Mouse (Mus musculus) forebrain, embryonic 15.5 days (tissue): Measurements from ENCODE around the gene Antxr2. TPM values are rescaled to one million over a fixed set of nuclear protein-coding genes. Genes with fewer than 3 reads are reported as not detected.
A peak's percentile ranks its signal among the peaks of the same experiment; 100 is the strongest.

Experiments used
- ATAC-seq: fragments of 200-750 bp; cut with Nextera tagmentation; replicated peaks from 2 replicates; pipeline ENCODE4 v1.8.0; 2017; ENCODE audit warnings: mild to moderate bottlenecking, moderate TSS enrichment, moderate library complexity
- H3K27ac ChIP-seq: fragments of 300-500 bp; sonication (generic); replicated peaks from 2 replicates; pipeline ENCODE4 v1.5.1; 2015; ENCODE audit warnings: mild to moderate bottlenecking, inconsistent platforms
- H3K27me3 ChIP-seq: fragments of 300-500 bp; sonication (generic); 2 replicates; pipeline ENCODE4 v1.6.1; 2015; ENCODE audit warnings: inconsistent platforms
- H3K36me3 ChIP-seq: fragments of 300-500 bp; sonication (generic); 2 replicates; pipeline ENCODE4 v1.6.1; 2015; ENCODE audit warnings: mild to moderate bottlenecking, inconsistent platforms
- H3K4me1 ChIP-seq: fragments of 300-500 bp; sonication (generic); 2 replicates; pipeline ENCODE4 v1.6.1; 2015; ENCODE audit warnings: inconsistent platforms
- H3K4me2 ChIP-seq: fragments of 300-500 bp; sonication (generic); replicated peaks from 2 replicates; pipeline ENCODE4 v1.6.1; 2015; ENCODE audit warnings: mild to moderate bottlenecking, inconsistent platforms
- H3K4me3 ChIP-seq: fragments of 300-500 bp; sonication (generic); 2 replicates; pipeline ENCODE4 v1.5.1; 2015; ENCODE audit warnings: mild to moderate bottlenecking, inconsistent platforms
- H3K9ac ChIP-seq: fragments of 300-500 bp; sonication (generic); replicated peaks from 2 replicates; pipeline ENCODE4 v1.6.1; 2015; ENCODE audit warnings: mild to moderate bottlenecking, inconsistent platforms
- H3K9me3 ChIP-seq: fragments of 300-500 bp; sonication (generic); 2 replicates; pipeline ENCODE4 v1.6.1; 2016; ENCODE audit warnings: inconsistent platforms
- WGBS: fragments of 180-500 bp; shearing (Covaris S2); methylation state at CpG from one replicate; pipeline ENCODE4 v1.1.7; 2015; ENCODE audit warnings: mixed read lengths; 5-methylcytosine and 5-hydroxymethylcytosine counted together
- polyA plus RNA-seq: library from polyadenylated mRNA; unstranded; fragments of >200 nt; fragmentation: Nextera tagmentation; extraction: Ambion mirVana; gene quantifications from 2 replicates; pipeline ENCODE4 v1.2.1, GENCODE M21; 2015

Antxr2 gene
- polyA plus RNA-seq, 1 experiment from 2014 or later: 4.1 TPM

- Histone ChIP-seq H3K27me3 (no peaks in the 10 kb centered on the region), H3K9ac (no peak overlapping the region), H3K9me3 (no peaks in the 10 kb centered on the region), H3K4me2 (no peak overlapping the region), H3K27ac (no peak overlapping the region), H3K4me1 (no peaks in the 10 kb centered on the region), H3K4me3 (no peak overlapping the region), H3K36me3 (no peaks in the 10 kb centered on the region)
- ATAC-seq: no peak
- 91% methylated on average over 6 of the region's 6 CpGs for WGBS
Measured at GRCm38 (mm10) chr5:97885427-97885826, 145.4 kb downstream of the Antxr2 start.

DNA sequence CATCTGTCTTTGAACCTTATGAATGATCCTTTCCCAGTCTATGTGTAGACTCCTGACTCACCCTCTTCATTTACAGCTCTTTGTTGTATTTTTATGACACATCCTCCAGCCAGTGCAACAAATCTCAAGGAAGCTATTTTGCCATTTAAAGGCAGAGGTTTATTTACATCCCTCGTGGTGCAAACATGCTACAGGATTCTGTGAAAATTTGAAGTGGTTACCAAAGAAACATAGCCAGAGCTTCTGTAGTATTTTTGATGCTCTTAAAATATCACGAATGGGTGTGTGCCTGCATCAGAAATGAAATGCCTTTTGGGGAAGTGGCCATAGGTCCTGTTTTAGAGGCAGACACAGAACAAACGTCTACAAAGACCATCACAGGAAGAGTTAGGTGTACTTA is 146.7 kb downstream of the Antxr2 start:
- Histone ChIP-seq H3K4me3 (no peak overlapping the region), H3K4me1 (no peaks in the 10 kb centered on the region), H3K4me2 (no peak overlapping the region), H3K27me3 (no peaks in the 10 kb centered on the region), H3K9me3 (no peaks in the 10 kb centered on the region), H3K9ac (no peak overlapping the region), H3K27ac (no peak overlapping the region), H3K36me3 (no peaks in the 10 kb centered on the region)
- WGBS: 77% methylated on average over 3 of the region's 3 CpGs
- ATAC-seq: no peak

DNA sequence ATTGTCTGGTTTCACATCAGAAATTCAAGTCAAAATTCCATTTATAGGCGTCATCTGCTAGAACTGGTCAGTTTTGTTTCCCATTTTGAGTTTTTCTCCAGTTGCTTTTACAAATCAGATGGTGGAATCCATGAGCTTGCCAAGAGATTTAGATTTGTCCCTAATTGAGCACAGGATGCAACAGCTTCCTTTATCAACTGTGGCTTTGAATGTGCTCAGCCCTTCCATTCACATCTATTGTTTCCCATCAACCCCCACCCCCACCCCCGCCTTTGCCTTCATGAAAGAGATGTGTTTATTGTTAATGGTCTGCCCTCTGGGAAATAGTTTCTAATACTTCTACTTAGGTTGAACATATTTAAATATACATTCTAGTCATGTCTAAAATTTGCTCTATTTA is 149.4 kb downstream of the Antxr2 start:
- no peak for ATAC-seq
- Histone ChIP-seq H3K36me3 (no peaks in the 10 kb centered on the region), H3K27me3 (no peaks in the 10 kb centered on the region), H3K4me2 (no peak overlapping the region), H3K27ac (no peak overlapping the region), H3K4me3 (no peak overlapping the region), H3K9ac (no peak overlapping the region), H3K9me3 (no peaks in the 10 kb centered on the region), H3K4me1 (no peaks in the 10 kb centered on the region)
- whole genome bisulfite sequencing: 52% methylated on average over 2 of the region's 2 CpGs

DNA sequence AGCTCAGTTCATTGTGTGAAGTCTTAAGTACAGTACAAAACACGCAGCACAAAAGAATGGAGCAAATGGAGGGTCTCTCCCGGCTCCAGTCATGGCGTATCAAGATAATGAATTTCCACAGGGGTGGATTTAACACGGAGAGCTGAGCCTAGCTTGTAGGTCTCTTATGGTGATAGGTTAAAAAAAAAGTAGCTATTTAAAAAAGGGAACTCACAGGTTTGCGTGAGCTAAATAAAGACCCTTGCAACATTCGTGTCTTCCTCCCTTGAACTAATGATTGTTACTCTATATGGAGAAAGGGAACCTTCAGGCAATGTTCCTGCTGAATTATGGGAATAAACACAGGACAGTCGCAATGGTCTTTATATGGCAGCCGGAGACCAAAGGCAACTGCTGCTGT is 150.7 kb downstream of the Antxr2 start:
- H3K9me3 ChIP-seq: no peaks in the 10 kb centered on the region
- ATAC-seq: no peak
- H3K9ac ChIP-seq: no peak overlapping the region
- no peak overlapping the region for H3K4me2 ChIP-seq
- H3K4me1 ChIP-seq: no peaks in the 10 kb centered on the region
- no peak overlapping the region for H3K4me3 ChIP-seq
- no peaks in the 10 kb centered on the region for H3K27me3 ChIP-seq
- no peaks in the 10 kb centered on the region for H3K36me3 ChIP-seq
- WGBS: 71% methylated on average over 8 of the region's 8 CpGs
- no peak overlapping the region for H3K27ac ChIP-seq

- no peak overlapping the region for H3K27ac ChIP-seq
- ATAC-seq: no peak
- H3K4me3 ChIP-seq: no peak overlapping the region
- H3K9me3 ChIP-seq: no peaks in the 10 kb centered on the region
- no peaks in the 10 kb centered on the region for H3K4me1 ChIP-seq
- no peaks in the 10 kb centered on the region for H3K27me3 ChIP-seq
- no peaks in the 10 kb centered on the region for H3K36me3 ChIP-seq
- H3K4me2 ChIP-seq: no peak overlapping the region
- H3K9ac ChIP-seq: no peak overlapping the region
- WGBS: 87% methylated on average over 3 of the region's 3 CpGs
Measured at GRCm38 (mm10) chr5:97878871-97879270, 152.0 kb downstream of the Antxr2 start.

DNA sequence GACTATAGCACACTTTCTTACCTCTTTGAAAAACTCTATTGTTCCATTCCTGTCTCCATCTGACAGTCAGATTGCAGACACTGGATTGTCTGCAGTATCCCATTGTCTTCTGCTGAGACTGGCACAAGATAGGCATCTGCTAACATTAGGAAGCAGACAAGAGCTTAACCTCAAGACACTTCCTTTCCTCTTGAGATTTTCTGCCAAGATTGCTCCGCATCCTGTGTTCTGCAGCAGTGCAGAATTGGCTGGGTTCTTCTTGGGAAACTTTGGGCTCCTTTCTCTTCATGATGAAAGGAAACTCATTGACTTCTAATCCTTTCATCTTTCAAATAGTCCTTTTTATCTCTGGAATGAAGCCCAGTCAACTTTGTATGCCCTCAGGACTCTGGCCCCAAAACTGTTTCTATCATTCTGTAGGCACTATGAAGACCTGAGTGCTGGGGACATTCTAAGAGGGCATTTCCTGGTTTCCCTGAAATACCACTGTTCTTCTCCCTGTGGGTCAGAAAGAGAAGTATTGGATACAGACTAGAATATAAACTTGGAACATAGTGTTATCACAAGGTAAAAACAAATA is 152.5 kb downstream of the Antxr2 start:
- Histone ChIP-seq H3K9me3 (no peaks in the 10 kb centered on the region), H3K27me3 (no peaks in the 10 kb centered on the region), H3K4me3 (no peak overlapping the region), H3K4me2 (no peak overlapping the region), H3K9ac (no peak overlapping the region), H3K36me3 (no peaks in the 10 kb centered on the region), H3K27ac (no peak overlapping the region), H3K4me1 (no peaks in the 10 kb centered on the region)
- ATAC-seq: no peak
- WGBS: 58% methylated on average over 1 of the region's 1 CpGs

DNA sequence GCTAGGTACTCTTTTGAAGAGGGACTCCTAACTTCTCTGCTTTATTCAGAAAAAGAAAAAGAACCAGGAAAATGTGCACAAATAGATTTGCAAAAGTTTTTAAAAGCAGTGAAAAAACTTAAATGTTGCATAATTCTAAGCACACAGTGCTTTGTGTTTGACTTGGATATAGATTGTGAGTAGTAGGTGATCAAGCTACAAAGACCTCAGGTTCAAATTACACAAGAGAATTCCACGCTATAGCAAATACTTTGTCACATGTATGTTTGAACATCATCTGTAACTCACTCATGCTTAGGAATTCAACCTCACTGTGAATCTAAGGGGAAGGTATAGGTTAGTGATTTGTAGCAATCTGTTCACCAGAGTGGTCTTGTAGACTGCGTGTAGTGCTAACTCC is 153.9 kb downstream of the Antxr2 start:
- no peaks in the 10 kb centered on the region for H3K9me3 ChIP-seq
- H3K9ac ChIP-seq: no peak overlapping the region
- no peak for ATAC-seq
- H3K4me3 ChIP-seq: no peak overlapping the region
- no peak overlapping the region for H3K4me2 ChIP-seq
- H3K4me1 ChIP-seq: no peaks in the 10 kb centered on the region
- H3K27ac ChIP-seq: no peak overlapping the region
- WGBS: 92% methylated on average over 2 of the region's 2 CpGs
- no peaks in the 10 kb centered on the region for H3K27me3 ChIP-seq
- H3K36me3 ChIP-seq: no peaks in the 10 kb centered on the region

- no peak for ATAC-seq
- H3K4me2 ChIP-seq: no peak overlapping the region
- H3K27me3 ChIP-seq: no peaks in the 10 kb centered on the region
- no peaks in the 10 kb centered on the region for H3K36me3 ChIP-seq
- H3K9me3 ChIP-seq: no peaks in the 10 kb centered on the region
- no peaks in the 10 kb centered on the region for H3K4me1 ChIP-seq
- no peak overlapping the region for H3K27ac ChIP-seq
- 90% methylated on average over 2 of the region's 2 CpGs for WGBS
- no peak overlapping the region for H3K9ac ChIP-seq
- H3K4me3 ChIP-seq: no peak overlapping the region
Measured at GRCm38 (mm10) chr5:97867921-97868320, 162.9 kb downstream of the Antxr2 start.

DNA sequence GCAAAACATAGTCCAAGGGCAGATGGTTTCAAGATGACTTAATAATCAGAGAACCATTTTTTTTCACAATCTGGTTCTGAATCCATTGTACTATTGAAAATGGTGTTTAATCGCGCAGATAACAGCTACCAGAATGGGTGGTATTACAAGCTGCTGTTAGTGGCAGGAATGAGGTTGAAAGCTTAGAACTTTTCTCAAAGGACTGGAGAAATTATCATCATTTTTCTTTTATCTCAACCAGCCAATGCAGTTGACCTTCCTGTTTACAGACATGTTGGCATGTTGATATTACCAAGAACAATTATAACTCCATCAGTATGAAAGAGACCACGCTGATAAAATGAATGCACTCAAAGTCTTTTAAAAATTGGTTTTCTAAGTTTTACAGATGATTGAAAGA is 163.9 kb downstream of the Antxr2 start:
- no peak for ATAC-seq
- H3K4me1 ChIP-seq: no peaks in the 10 kb centered on the region
- 89% methylated on average over 3 of the region's 3 CpGs for WGBS

DNA sequence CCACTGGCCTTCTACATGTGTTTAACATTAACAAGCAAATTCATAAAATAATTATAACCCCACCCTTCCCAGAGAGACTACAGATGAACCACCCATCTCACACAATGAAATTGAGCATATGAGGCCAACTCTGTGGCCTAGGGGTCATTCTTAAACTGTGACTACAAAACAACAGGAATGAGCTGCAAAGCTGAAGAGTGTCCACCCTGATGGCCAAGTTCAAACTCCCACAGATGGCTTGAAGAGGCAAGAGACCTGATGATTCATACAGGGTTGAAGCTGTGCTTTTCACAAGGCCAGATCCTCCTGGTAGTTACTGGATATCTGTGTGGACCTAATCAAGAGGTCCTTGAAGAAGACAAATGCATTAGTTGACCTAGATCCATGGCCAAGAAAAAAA is 173.7 kb downstream of the Antxr2 start:
- H3K4me3 ChIP-seq: no peak overlapping the region
- no peak overlapping the region for H3K4me2 ChIP-seq
- no peaks in the 10 kb centered on the region for H3K27me3 ChIP-seq
- H3K9me3 ChIP-seq: 0 out of 2 replicates have a peak, but pooled peaks cover 3% of the 10 kb centered on the region
- H3K27ac ChIP-seq: no peak overlapping the region
- H3K4me1 ChIP-seq: peaks cover 3% of the 10 kb centered on the region; the same call in 1 of the 2 replicates
- ATAC-seq: no peak
- H3K36me3 ChIP-seq: no peaks in the 10 kb centered on the region
- no peak overlapping the region for H3K9ac ChIP-seq

More for the DNA sequence above, 163.9 kb downstream of the Antxr2 start:
- Histone ChIP-seq H3K9ac (no peak overlapping the region), H3K4me3 (no peak overlapping the region), H3K27me3 (no peaks in the 10 kb centered on the region), H3K36me3 (no peaks in the 10 kb centered on the region), H3K27ac (no peak overlapping the region), H3K4me2 (no peak overlapping the region), H3K9me3 (no peaks in the 10 kb centered on the region)

GRCm38 (mm10) chr5:97851981-97852748 is 178.7 kb downstream of the Antxr2 start:
- WGBS: 92% methylated on average over 5 of the region's 5 CpGs
- Histone ChIP-seq H3K9ac (no peak overlapping the region), H3K4me2 (no peak overlapping the region), H3K9me3 (no peaks in the 10 kb centered on the region), H3K27me3 (no peaks in the 10 kb centered on the region), H3K27ac (peak overlapping the region; percentile 27), H3K4me3 (no peak overlapping the region), H3K36me3 (no peaks in the 10 kb centered on the region), H3K4me1 (peaks cover 7% of the 10 kb centered on the region; the same call in 1 of the 2 replicates)
- no peak for ATAC-seq

- no peaks in the 10 kb centered on the region for H3K27me3 ChIP-seq
- H3K27ac ChIP-seq: no peak overlapping the region
- ATAC-seq: no peak
- H3K4me1 ChIP-seq: peaks cover 7% of the 10 kb centered on the region; the same call in 1 of the 2 replicates
- no peak overlapping the region for H3K9ac ChIP-seq
- no peak overlapping the region for H3K4me2 ChIP-seq
- H3K4me3 ChIP-seq: no peak overlapping the region
- H3K36me3 ChIP-seq: no peaks in the 10 kb centered on the region
- no peaks in the 10 kb centered on the region for H3K9me3 ChIP-seq
- WGBS: 90% methylated on average over 10 of the region's 10 CpGs
Measured at GRCm38 (mm10) chr5:97847204-97847895, 183.5 kb downstream of the Antxr2 start.
